8 mouse cellular contexts compared by ENCODE assay signal in the genomic region with DNA sequence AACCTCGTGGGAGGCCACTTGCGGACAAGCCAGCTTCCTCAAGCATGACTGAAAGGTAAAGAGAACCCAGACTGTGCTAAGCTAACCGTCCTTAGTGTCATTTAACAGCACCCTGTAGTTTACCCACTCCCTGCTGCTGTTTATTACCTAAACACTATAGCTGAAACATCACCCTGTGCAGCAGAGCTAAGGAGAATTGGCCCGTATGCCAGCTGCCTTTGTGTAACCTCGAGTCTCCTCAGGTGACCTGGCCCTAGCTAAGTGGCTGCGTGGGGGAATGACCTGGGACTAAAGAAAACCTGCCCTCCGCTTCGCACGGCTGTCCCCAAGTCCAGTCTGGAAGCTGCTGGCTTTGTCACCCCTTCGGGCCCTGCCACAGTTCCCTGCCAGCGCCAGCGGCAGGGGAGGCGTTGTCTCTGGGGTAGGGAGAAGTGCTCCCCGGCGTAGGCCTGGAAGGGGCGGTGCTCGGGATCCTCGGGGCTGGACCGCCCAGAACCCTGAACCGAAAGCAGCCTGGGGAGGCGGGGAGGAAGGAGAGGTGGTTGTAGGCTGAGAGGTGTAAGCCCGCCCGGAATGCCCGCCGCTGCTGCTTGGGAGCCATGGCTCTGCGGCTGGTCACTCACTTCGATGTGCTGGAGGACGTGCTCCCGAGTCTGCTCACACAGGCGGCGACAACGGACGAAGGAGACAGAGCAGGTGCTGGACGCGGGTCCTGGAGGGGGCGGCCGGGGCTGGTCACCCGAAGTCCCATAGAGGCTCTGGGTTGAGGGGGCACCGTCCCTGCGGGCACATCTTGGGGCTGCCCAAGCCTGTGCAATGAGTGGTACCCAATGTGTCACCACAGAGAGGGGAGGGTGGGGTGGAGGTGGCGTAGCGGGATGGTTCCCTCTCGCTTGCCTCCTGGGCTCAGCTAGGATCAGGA. TPM values are rescaled to one million over a fixed set of nuclear protein-coding genes. Genes with fewer than 3 reads are reported as not detected.
DNase-seq lines count a peak whose midpoint lies in the region; ATAC-seq lines count a peak whose summit lies in the region.

Gene Gsap (plus strand): TSS at position 492 of the 922 bp plus-strand sequence.

- WGBS in embryonic facial prominence, embryonic 15.5 days = 6% methylated on average over 43 of the region's 43 CpGs
- WGBS in heart, embryonic 10.5 days = 5% methylated on average over 43 of the region's 43 CpGs
- WGBS in kidney, embryonic 14.5 days = 3% methylated on average over 43 of the region's 43 CpGs
- WGBS in liver, embryonic 13.5 days (ENCODE audit: insufficient replicate concordance) = 9% methylated on average over 42 of the region's 43 CpGs

- H3K4me3 ChIP-seq in embryonic facial prominence, embryonic 15.5 days (replicated peaks) = peak within 1 kb of the TSS; percentile 57
- H3K4me3 ChIP-seq in heart, embryonic 10.5 days = peak within 1 kb of the TSS; percentile 61
- H3K4me3 ChIP-seq in kidney, embryonic 14.5 days (ENCODE audit: low read length) = peak within 1 kb of the TSS; percentile 54
- H3K4me3 ChIP-seq in liver, embryonic 13.5 days (replicated peaks) = peak within 1 kb of the TSS; percentile 68

- H3K4me2 ChIP-seq in embryonic facial prominence, embryonic 15.5 days (replicated peaks) = peak within 1 kb of the TSS; percentile 92
- H3K4me2 ChIP-seq in kidney, embryonic 14.5 days (replicated peaks; ENCODE audit: low read depth, low read length) = peak within 1 kb of the TSS; percentile 88
- peak within 1 kb of the TSS; percentile 83 for H3K4me2 ChIP-seq in liver, embryonic 13.5 days

- no peaks in the 10 kb centered on the region for H3K9me3 ChIP-seq in embryonic facial prominence, embryonic 15.5 days (replicated peaks)
- H3K9me3 ChIP-seq in heart, embryonic 10.5 days = no peaks in the 10 kb centered on the region
- no peaks in the 10 kb centered on the region for H3K9me3 ChIP-seq in kidney, embryonic 14.5 days (ENCODE audit: control insufficient read depth, low read length)
- H3K9me3 ChIP-seq in liver, embryonic 13.5 days (replicated peaks) = no peaks in the 10 kb centered on the region

- DNase-seq in 416B (ENCODE audit: low read depth) = peak; percentile 58
- peak; percentile 87 to 88 for DNase-seq in adrenal gland, postnatal 36 days
- DNase-seq in heart, embryonic 10.5 days (ENCODE audit: low spot score) = peak; percentile 79
- DNase-seq in liver, embryonic 13.5 days = peak; percentile 57
- peak; percentile 73 for DNase-seq in naive thymus-derived CD4-positive, alpha-beta T cell, adult 2 months (ENCODE audit: low read depth)
- DNase-seq in spleen, postnatal 4 days (ENCODE audit: low spot score in 2 of 2) = peak; percentile 69 to 83

- peaks cover 14% of the 10 kb centered on the region; the same call in 1 of the 2 replicates for H3K4me1 ChIP-seq in embryonic facial prominence, embryonic 15.5 days
- H3K4me1 ChIP-seq in heart, embryonic 10.5 days = peaks cover 8% of the 10 kb centered on the region; the same call in 1 of the 2 replicates
- peaks cover 8% of the 10 kb centered on the region; the same call in 1 of the 2 replicates for H3K4me1 ChIP-seq in kidney, embryonic 14.5 days (ENCODE audit: control insufficient read depth, insufficient read depth, low read length)
- peaks cover 9% of the 10 kb centered on the region for H3K4me1 ChIP-seq in liver, embryonic 13.5 days (replicated peaks)

- no peaks in the 10 kb centered on the region for H3K27me3 ChIP-seq in embryonic facial prominence, embryonic 15.5 days
- peaks cover 26% of the 10 kb centered on the region for H3K27me3 ChIP-seq in heart, embryonic 10.5 days (ENCODE audit: insufficient read depth, poor library complexity, severe bottlenecking)
- H3K27me3 ChIP-seq in kidney, embryonic 14.5 days (ENCODE audit: control insufficient read depth, insufficient read depth, low read length) = no peaks in the 10 kb centered on the region; the same call in 1 of the 2 replicates
- peaks cover 10% of the 10 kb centered on the region for H3K27me3 ChIP-seq in liver, embryonic 13.5 days

- no peak within 1 kb of the TSS for H3K27ac ChIP-seq in embryonic facial prominence, embryonic 15.5 days (replicated peaks)
- peak within 1 kb of the TSS; percentile 79 for H3K27ac ChIP-seq in heart, embryonic 10.5 days
- H3K27ac ChIP-seq in kidney, embryonic 14.5 days (ENCODE audit: low read depth, low read length) = no peak within 1 kb of the TSS
- no peak within 1 kb of the TSS for H3K27ac ChIP-seq in liver, embryonic 13.5 days

- peak; percentile 90 for ATAC-seq in embryonic facial prominence, embryonic 15.5 days (ENCODE audit: insufficient number of reproducible peaks, low FRiP score, low TSS enrichment, low read depth)
- peak; percentile 91 for ATAC-seq in kidney, embryonic 14.5 days (ENCODE audit: low FRiP score, low TSS enrichment)
- ATAC-seq in liver, embryonic 13.5 days (ENCODE audit: low read depth) = peak; percentile 94

- H3K36me3 ChIP-seq in embryonic facial prominence, embryonic 15.5 days = no peaks in the 10 kb centered on the region
- no peaks in the 10 kb centered on the region for H3K36me3 ChIP-seq in heart, embryonic 10.5 days
- H3K36me3 ChIP-seq in kidney, embryonic 14.5 days (ENCODE audit: control insufficient read depth, insufficient read depth, low read length) = no peaks in the 10 kb centered on the region
- H3K36me3 ChIP-seq in liver, embryonic 13.5 days = no peaks in the 10 kb centered on the region

- H3K9ac ChIP-seq in embryonic facial prominence, embryonic 15.5 days = peak within 1 kb of the TSS; percentile 28
- peak within 1 kb of the TSS; percentile 65 for H3K9ac ChIP-seq in kidney, embryonic 14.5 days (ENCODE audit: low read depth, low read length)
- H3K9ac ChIP-seq in liver, embryonic 13.5 days = peak within 1 kb of the TSS; percentile 68

RNA-seq across cellular contexts. Expression of gene Gsap, which starts in this region (rescaled TPM):
- 1 to 10 TPM; 4.4 TPM for total RNA-seq in adrenal gland, postnatal 36 days (2021)
- polyA plus RNA-seq in embryonic facial prominence, embryonic 15.5 days (2015; fragmentation: Nextera tagmentation; extraction: Ambion mirVana) = 3.1 and 3.6 TPM in 2 replicates
- 0.73 and 0.78 TPM in 2 replicates for polyA plus RNA-seq in heart, embryonic 10.5 days (2016; fragmentation: Nextera tagmentation; extraction: Ambion mirVana)
- 1.2 and 1.5 TPM in 2 replicates for polyA plus RNA-seq in kidney, embryonic 14.5 days (2014; fragmentation: Nextera tagmentation; extraction: Ambion mirVana)
- polyA plus RNA-seq in liver, embryonic 13.5 days (2015; fragmentation: Nextera tagmentation; extraction: Ambion mirVana) = 1.8 and 2.2 TPM in 2 replicates

Comparison
In these comparisons a context has a peak if more than half of its experiments do, and no peak if none do; other contexts are left out.
1. Peak in DNase-seq, H3K4me3 ChIP-seq and H3K27ac ChIP-seq in heart, embryonic 10.5 days; RNA of the gene not detected or under 1 TPM.